Mouse (Mus musculus) left cerebral cortex, adult 11 months (tissue): ENCODE measurements at regions not wholly inside any gene's neighbourhood (a gene's known extent, or its start where the extent isn't known, plus 50 kb on each side); places are given as distances from the start of the nearest gene placed in this dataset.

Experiments
- DNase-seq: peaks from one replicate; pipeline ENCODE4 v3.0.0; 2022; ENCODE audit warnings: low spot score

- no peak for DNase-seq
Measured at GRCm38 (mm10) chr14:68447240-68447923, 846.7 kb downstream of the Synb start.

GRCm38 (mm10) chr14:68433326-68433725 is 860.8 kb downstream of the Synb start:
- DNase-seq: no peak

- no peak for DNase-seq
Measured at GRCm38 (mm10) chr14:68432111-68432510, 862.0 kb downstream of the Synb start.

- DNase-seq: no peak
Measured at GRCm38 (mm10) chr14:68427235-68427634, 866.9 kb downstream of the Synb start.

- no peak for DNase-seq
Measured at GRCm38 (mm10) chr14:68392440-68392839, 901.7 kb downstream of the Synb start.

GRCm38 (mm10) chr14:68391875-68392274 is 902.2 kb downstream of the Synb start:
- no peak for DNase-seq

- peak; percentile 27 for DNase-seq
Measured at GRCm38 (mm10) chr14:68381741-68382140, 912.4 kb downstream of the Synb start.

GRCm38 (mm10) chr14:68367696-68368095 is 926.4 kb downstream of the Synb start:
- no peak for DNase-seq

- DNase-seq: no peak
Measured at GRCm38 (mm10) chr14:68363892-68364291, 930.2 kb downstream of the Synb start.

GRCm38 (mm10) chr14:68361998-68362397 is 932.1 kb downstream of the Synb start:
- DNase-seq: no peak

GRCm38 (mm10) chr14:68361481-68361880 is 932.6 kb downstream of the Synb start:
- DNase-seq: no peak

- DNase-seq: no peak
Measured at GRCm38 (mm10) chr14:68356396-68356795, 937.7 kb downstream of the Synb start.

- DNase-seq: no peak
Measured at GRCm38 (mm10) chr14:68355462-68355905, 938.6 kb downstream of the Synb start.

- DNase-seq: no peak
Measured at GRCm38 (mm10) chr14:68345527-68345926, 948.6 kb downstream of the Synb start.

- DNase-seq: no peak
Measured at GRCm38 (mm10) chr14:68344715-68345114, 949.4 kb downstream of the Synb start.

- no peak for DNase-seq
Measured at GRCm38 (mm10) chr14:68338440-68338839, 955.7 kb downstream of the Synb start.

- DNase-seq: no peak
Measured at GRCm38 (mm10) chr14:68325061-68325460, 969.0 kb downstream of the Synb start.

GRCm38 (mm10) chr14:68323008-68323407 is 971.1 kb downstream of the Synb start:
- DNase-seq: no peak

GRCm38 (mm10) chr14:68307973-68308660 is 986.0 kb downstream of the Synb start:
- no peak for DNase-seq

- DNase-seq: no peak
Measured at GRCm38 (mm10) chr14:68305166-68305565, 988.9 kb downstream of the Synb start.

GRCm38 (mm10) chr14:68301710-68302109 is 992.4 kb downstream of the Synb start:
- no peak for DNase-seq

GRCm38 (mm10) chr14:68285546-68285945 is 1008.6 kb downstream of the Synb start:
- no peak for DNase-seq

- no peak for DNase-seq
Measured at GRCm38 (mm10) chr14:68261436-68261835, 1032.7 kb downstream of the Synb start.

GRCm38 (mm10) chr14:68246966-68247365 is 1047.1 kb downstream of the Synb start:
- DNase-seq: no peak
